Mouse (Mus musculus): ENCODE data around the gene Fdx1l.
"Not testable (repeated sequence)": the region's sequence is repeated elsewhere in the genome, so short reads cannot be mapped to it uniquely, and the experiment has no call there.

Gene Fdx1l

GRCm38 (mm10) chr9:21072641-21073040 lies 773 bp downstream of the Fdx1l start:
- no peak for DNase-seq (ENCODE audit: low spot score)

- DNase-seq (ENCODE audit: low spot score) = no peak
Measured at GRCm38 (mm10) chr9:21067006-21067684, 6.3 kb downstream of the Fdx1l start, which contains the start of gene Zglp1. Zglp1 (minus strand) TSS chr9:21067093.

DNA sequence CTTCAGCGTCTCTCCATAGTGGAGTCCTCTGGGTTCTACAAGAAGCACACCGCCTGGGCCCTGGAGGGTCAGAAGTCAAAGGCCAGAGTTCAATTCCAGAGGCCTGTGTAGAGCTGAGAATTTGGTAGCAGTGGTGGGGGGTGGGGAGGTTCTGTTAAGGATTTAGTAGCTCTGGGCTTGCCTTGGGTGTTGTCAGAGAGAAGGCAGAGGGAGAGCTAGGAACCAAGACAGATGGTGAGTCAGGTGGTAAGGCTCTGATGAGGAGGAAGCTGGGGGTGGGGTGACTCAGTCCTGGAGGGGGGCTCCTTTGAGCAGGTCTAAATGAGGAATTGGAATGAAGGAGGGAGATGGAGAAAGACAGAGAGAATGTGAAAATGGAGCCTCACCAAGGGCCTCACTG lies 10.5 kb downstream of the Fdx1l start:
- DNase-seq (ENCODE audit: low spot score) = no peak

DNA sequence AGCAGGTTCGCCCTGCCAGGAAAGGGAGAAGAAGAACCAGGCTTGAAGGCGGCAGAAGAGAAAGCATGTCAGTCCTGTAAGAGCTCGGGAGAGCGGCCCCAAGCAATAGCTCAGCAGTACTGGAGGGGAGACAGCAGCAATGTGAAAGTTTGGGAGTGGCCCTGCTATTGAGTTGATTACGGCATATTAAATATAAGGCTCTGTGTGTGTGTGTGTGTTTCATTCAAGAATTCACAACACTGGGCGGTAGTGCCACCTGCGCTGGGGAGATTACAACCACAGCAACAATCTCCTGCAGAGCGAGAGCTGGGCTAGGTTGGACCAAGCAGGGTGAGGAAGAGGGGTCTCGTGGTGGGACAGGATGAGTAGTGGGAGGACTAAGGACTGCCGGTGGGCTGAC lies 21.8 kb downstream of the Fdx1l start:
- no peak for DNase-seq (ENCODE audit: low spot score)

DNA sequence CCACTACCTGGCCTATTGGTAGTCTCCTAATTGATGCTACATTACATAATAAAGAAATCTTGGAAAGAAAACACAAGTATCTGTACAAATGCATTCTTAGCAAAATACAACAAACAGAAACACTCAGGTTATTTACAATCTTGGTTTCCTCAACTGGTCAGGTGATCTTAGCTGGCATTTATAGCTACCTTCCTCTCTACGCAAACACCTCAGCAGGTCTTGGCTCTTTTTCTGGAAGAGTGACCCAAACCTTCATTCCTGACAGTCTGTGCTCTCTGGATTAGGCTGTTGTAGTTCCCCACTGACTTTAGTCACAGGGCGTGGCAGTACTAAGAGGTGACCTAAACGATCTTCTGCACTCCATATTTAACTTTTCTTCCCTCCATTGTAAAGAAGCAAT lies 28.2 kb downstream of the Fdx1l start:
- DNase-seq (ENCODE audit: low spot score) = no peak

GRCm38 (mm10) chr9:21044785-21045184 lies 28.6 kb downstream of the Fdx1l start:
- not testable (repeated sequence) for DNase-seq (ENCODE audit: low spot score)

- DNase-seq (ENCODE audit: low spot score) = no peak
Measured at GRCm38 (mm10) chr9:21043563-21043962, 29.9 kb downstream of the Fdx1l start.

- DNase-seq (ENCODE audit: low spot score) = no peak
Measured at GRCm38 (mm10) chr9:21041308-21041707, 32.1 kb downstream of the Fdx1l start.

DNA sequence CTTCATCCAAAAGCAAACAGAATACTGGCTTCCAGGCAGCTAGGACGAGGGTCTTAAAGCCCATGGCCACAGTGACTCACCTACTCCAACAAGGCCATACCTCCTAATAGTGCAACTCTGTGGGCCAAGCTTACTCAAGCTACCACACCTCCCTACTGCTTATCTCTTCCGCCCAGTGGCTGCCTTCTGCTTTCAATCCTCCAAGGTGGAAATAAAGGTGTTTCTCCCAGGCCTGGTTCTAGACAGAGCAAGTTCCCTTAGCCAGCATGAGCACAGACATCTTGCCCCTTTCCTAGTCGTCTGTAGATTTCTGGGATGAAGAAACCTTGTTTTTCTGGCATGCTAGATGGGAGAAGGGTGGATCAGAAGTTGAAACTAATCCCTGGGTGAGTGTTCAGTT lies 33.6 kb downstream of the Fdx1l start:
- no peak for DNase-seq (ENCODE audit: low spot score)

GRCm38 (mm10) chr9:21037481-21037891 lies 35.9 kb downstream of the Fdx1l start:
- no peak for DNase-seq (ENCODE audit: low spot score)

DNA sequence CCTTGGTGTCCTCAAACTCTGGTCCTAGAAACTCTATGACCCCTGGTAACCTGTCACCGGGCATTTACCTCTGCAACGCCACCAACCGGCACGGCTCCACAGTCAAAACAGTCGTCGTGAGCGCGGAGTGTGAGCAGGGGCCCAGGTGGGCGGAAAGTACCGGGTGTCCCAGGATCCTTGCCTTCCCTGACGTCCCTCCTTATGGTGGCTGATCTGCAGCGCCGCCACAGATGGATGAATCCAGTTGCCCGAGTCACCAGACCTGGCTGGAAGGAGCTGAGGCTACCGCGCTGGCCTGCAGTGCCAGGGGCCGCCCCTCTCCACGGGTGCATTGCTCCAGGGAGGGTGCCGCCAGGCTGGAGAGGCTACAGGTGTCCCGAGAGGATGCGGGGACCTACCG lies 36.7 kb downstream of the Fdx1l start:
- DNase-seq (ENCODE audit: low spot score) = no peak

DNA sequence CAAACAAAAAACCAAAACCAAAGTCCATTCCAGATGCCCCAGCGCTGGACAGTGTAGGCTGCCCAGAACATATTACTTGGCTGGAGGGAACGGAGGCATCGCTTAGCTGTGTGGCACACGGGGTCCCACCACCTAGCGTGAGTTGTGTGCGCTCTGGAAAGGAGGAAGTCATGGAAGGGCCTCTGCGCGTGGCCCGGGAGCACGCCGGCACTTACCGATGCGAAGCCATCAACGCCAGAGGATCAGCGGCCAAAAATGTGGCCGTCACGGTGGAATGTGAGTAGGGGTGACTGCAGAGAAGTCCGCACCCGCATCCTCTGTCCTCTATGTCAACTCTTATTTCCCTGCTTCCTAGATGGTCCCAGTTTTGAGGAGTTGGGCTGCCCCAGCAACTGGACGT lies 37.3 kb downstream of the Fdx1l start:
- no peak for DNase-seq (ENCODE audit: low spot score)

DNA sequence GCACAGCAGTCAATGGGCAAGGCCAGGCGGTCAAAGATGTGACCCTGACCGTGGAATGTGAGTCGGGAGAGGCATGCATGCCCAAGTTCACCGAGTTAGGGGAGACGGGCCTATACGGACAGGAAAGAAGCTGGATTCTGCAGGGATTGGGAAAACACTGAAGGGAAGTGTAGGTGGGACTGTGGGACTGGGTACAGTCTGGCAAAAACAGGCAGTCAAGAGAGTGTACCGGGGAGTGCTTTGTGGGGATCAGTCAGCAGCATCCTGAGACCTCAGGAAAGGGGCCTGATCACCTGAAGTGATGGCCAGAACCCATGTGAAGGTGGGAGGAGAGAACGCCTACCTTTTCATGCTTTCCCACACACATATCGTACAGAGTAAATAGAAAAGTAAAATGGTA lies 37.8 kb downstream of the Fdx1l start:
- no peak for DNase-seq (ENCODE audit: low spot score)

DNA sequence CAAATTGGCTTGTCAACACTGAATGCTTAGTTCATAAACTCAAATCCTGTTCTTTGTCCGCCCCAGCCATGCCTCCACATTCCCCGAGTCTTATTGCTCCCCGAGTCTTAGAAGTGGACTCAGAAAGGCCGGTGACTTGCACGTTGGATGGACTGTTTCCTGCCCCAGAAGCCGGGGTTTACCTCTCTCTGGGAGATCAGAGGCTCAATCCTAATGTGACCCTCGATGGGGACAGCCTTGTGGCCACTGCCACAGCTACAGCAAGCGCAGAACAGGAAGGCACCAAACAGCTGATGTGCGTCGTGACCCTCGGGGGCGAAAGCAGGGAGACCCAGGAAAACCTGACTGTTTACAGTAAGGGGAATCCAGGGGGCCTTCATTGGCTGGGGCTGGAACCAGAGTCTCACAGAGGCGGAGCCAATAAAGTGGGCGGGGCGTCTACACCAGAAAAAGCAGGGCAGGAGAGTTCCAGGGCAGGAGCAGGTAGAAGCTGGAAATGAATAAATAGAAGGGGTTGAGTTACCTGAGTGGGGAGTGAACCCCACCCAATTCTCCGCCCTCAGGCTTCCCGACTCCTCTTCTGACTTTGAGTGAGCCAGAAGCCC lies 38.8 kb downstream of the Fdx1l start:
- no peak for DNase-seq (ENCODE audit: low spot score)

DNA sequence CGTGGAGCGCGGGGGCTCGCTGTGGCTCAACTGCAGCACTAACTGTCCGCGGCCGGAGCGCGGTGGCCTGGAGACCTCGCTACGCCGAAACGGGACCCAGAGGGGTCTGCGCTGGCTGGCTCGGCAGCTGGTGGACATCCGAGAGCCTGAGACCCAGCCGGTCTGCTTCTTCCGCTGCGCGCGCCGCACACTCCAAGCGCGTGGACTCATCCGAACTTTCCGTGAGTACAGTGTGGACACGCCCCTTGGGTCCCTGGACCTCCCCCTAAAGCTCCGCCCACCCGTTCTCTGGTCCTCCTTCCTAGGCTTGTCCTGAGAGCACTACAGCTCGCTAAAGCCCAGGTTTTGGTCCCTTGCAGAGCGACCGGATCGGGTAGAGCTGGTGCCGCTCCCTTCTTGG lies 40.3 kb downstream of the Fdx1l start:
- DNase-seq (ENCODE audit: low spot score) = peak; percentile 48

- DNase-seq (ENCODE audit: low spot score) = no peak
Measured at GRCm38 (mm10) chr9:21032491-21032890, 40.9 kb downstream of the Fdx1l start.

DNA sequence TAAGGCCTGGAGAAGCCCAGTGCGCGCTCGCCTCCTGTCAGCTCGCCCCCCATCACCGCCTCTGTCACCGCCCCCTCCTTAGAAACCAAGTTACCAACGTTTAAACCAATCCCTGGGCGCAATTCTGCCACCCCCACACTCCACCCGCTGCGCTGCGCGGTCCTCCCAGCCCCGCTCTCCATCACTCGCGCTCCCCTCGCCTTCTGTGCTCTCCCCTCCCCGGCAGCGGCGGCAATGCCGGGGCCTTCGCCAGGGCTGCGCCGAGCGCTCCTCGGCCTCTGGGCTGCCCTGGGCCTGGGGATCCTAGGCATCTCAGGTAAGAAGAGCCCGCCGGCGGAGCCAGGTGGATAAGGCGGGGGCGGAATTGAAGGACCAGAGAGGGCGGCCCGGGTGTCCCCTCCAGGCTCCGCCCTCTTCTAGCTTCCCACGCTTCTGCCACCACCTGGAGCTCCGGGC lies 41.5 kb downstream of the Fdx1l start, which contains the start of gene Icam5:
Gene Icam5, plus strand, starts transcription at position 178 of the 456 bp plus-strand sequence.
- no peak for DNase-seq (ENCODE audit: low spot score)

DNA sequence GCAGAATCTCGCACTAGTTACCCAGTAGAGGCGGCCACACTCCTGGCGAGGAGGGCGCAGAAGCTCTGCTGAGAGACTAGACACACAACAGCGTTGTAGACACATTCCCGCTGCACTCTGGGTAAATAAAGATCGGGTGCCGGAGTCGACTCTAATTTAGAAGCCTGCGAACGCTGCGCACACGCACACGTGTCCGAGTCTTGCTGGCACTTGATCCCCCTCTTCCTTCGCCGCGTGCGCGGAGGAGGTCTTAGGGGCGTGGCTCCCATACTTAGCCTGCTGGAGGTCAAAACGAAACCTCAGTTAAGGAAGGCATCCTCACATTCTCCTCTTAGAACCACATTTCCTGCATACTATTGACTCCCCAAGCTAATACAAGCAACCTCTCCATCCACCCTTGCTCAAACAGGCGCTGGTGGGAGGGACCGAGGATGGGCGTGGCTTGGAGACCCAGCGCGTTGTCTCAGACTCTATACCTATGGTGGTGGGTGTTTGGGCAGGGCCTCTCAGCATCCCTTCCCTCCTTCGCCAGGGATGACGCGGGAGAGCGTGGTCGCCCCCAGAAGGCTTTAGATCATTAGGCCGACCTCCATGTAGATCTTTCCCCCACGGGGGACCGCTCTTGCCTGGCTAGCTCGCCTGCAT lies 42.0 kb downstream of the Fdx1l start:
- no peak for DNase-seq (ENCODE audit: low spot score)

- DNase-seq (ENCODE audit: low spot score) = peak; percentile 47
Measured at GRCm38 (mm10) chr9:21030781-21031250, 42.6 kb downstream of the Fdx1l start.

DNA sequence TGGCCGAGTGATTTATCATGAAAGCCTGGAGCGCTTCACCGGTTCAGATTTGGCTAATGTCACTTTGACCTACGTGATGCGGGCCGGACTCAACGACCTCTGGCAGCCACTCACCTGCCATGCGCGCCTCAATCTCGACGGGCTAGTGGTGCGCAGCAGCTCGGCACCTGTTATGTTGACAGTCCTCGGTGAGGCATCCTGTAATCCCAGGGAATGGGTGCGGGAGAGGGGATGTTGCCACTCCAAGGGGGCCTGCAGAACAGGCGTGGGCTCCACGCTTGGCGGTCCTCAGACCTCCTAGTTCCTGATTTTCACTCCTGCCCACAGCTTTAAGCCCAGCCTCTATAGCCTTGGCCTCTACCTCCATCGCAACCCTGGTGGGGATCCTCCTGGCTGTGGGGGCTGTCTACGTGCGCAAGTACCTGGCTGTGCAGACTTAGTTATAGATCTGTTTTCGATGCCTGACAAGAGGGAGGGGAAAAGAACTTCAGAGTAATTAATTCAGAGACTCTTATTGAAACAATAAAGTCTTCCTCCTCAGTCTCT lies 43.3 kb downstream of the Fdx1l start:
- no peak for DNase-seq (ENCODE audit: low spot score)

GRCm38 (mm10) chr9:21029291-21030054 lies 43.9 kb downstream of the Fdx1l start, which contains the start of gene Icam4:
Icam4 (plus strand) TSS chr9:21029373.
- peak; percentile 64 for DNase-seq (ENCODE audit: low spot score)

DNA sequence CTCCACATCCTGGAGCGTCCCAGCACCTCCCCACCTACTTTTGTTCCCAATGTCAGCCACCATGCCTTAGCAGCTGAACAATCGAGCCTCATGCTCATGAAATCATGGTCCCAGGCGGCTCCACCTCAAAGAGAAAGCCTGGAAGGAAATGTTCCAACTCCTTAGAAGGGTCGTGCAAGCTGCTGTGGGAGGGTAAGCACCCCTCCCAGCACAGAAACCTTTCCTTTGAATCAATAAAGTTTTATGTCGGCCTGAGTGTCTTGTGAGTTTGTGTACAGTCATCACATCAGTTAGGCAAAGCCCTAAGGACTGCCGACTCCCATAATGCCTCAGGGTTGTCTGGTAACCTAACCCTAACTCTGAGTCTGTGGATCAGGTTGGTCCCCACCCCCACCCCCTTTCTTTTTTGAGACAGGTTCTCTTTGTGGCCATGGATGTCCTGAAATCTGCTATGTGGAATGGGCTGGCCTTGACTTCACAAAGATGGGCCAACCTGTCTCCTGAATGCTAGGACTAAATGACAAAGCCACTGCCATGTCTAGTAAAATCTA lies 44.8 kb downstream of the Fdx1l start:
- DNase-seq (ENCODE audit: low spot score) = no peak

Data from ovary, postnatal 10 days (tissue).